Mouse (Mus musculus) intestine, postnatal 0 days (tissue): ENCODE results near the gene Arhgef15. TPM values are rescaled to one million over a fixed set of nuclear protein-coding genes. Genes with fewer than 3 reads are reported as not detected.
A peak's percentile ranks its signal among the peaks of the same experiment; 100 is the strongest.

ENCODE experiments used
- ATAC-seq: fragments of 200-750 bp; cut with Nextera tagmentation; 2 replicates; pipeline ENCODE4 v1.8.0; 2017; ENCODE audit warnings: mild to moderate bottlenecking, moderate TSS enrichment, moderate library complexity
- H3K27ac ChIP-seq: fragments of 300-500 bp; sonication (generic); 2 replicates; pipeline ENCODE4 v1.5.1; 2014; ENCODE audit warnings: mild to moderate bottlenecking, low read depth, low read length, moderate library complexity
- H3K27me3 ChIP-seq: fragments of 300-500 bp; sonication (generic); replicated peaks from 2 replicates; pipeline ENCODE4 v1.6.1; 2014; ENCODE audit warnings: low read length, mixed read lengths; ENCODE audit not compliant: control insufficient read depth, insufficient read depth
- H3K36me3 ChIP-seq: fragments of 300-500 bp; sonication (generic); 2 replicates; pipeline ENCODE4 v1.6.1; 2014; ENCODE audit warnings: mild to moderate bottlenecking, moderate library complexity; ENCODE audit not compliant: control insufficient read depth, insufficient read depth
- H3K4me1 ChIP-seq: fragments of 300-500 bp; sonication (generic); replicated peaks from 2 replicates; pipeline ENCODE4 v1.6.1; 2014; ENCODE audit warnings: antibody characterized with exemption, low read length, mixed read lengths; ENCODE audit not compliant: control insufficient read depth, insufficient read depth
- H3K4me2 ChIP-seq: fragments of 300-500 bp; sonication (generic); replicated peaks from 2 replicates; pipeline ENCODE4 v1.6.1; 2014; ENCODE audit warnings: low read depth, mild to moderate bottlenecking, moderate library complexity
- H3K4me3 ChIP-seq: fragments of 300-500 bp; sonication (generic); 2 replicates; pipeline ENCODE4 v1.5.1; 2014; ENCODE audit warnings: low read depth, low read length
- H3K9ac ChIP-seq: fragments of 300-500 bp; sonication (generic); 2 replicates; pipeline ENCODE4 v1.6.1; 2014; ENCODE audit warnings: mild to moderate bottlenecking, low read depth, low read length
- H3K9me3 ChIP-seq: fragments of 300-500 bp; sonication (generic); 2 replicates; pipeline ENCODE4 v1.6.1; 2016; ENCODE audit warnings: mixed run types; ENCODE audit not compliant: control insufficient read depth
- CTCF ChIP-seq: sonication (generic); IDR thresholded peaks from 2 replicates; pipeline ENCODE4 v1.5.1; 2016; ENCODE audit warnings: low read depth, mild to moderate bottlenecking, control low read depth, antibody characterized with exemption, moderate library complexity
- WGBS: fragments of 180-500 bp; shearing (Covaris S2); extraction: QIAGEN DNeasy Blood & Tissue Kit; methylation state at CpG from one replicate; pipeline ENCODE4 v1.1.7; 2014; 5-methylcytosine and 5-hydroxymethylcytosine counted together
- polyA plus RNA-seq: library from polyadenylated mRNA; unstranded; fragments of >200 nt; fragmentation: Nextera tagmentation; extraction: Ambion mirVana; gene quantifications from 2 replicates; pipeline ENCODE4 v1.2.1, GENCODE M21; 2015

Gene Arhgef15
- polyA plus RNA-seq, 1 experiment from 2014 or later, result 2.6 TPM

DNA sequence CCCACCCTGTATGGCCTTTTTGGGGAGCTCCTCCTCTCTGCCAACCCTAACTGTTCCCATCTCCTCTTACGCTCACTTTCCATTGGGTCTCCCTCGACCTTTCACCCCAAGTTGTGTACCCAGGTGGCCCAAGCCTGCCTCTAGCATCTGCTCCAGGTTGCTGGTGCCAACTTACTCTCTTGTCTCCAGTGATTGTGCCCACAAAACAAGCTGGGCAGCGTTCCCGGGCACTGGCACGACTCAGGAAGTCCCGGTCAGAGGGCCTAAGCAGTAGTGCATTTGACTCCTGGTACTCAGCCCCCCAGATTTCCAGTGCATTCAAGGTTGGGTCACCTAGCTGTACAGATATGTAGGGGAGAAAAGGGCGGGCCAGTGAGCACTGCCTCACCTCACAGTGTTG is 35.8 kb upstream of the Arhgef15 start:
- no peak overlapping the region for H3K9ac ChIP-seq
- H3K4me3 ChIP-seq, result no peak overlapping the region
- WGBS, result 87% methylated on average over 7 of the region's 7 CpGs
- H3K4me1 ChIP-seq, result no peaks in the 10 kb centered on the region
- H3K4me2 ChIP-seq, result no peak overlapping the region
- H3K9me3 ChIP-seq, result no peaks in the 10 kb centered on the region
- no peak for TF ChIP-seq CTCF
- H3K27me3 ChIP-seq, result no peaks in the 10 kb centered on the region
- no peak overlapping the region for H3K27ac ChIP-seq
- ATAC-seq, result no peak
- H3K36me3 ChIP-seq, result peaks cover 81% of the 10 kb centered on the region

- no peak for TF ChIP-seq CTCF
- no peak for ATAC-seq
- H3K4me1 ChIP-seq, result no peaks in the 10 kb centered on the region
- no peak overlapping the region for H3K4me2 ChIP-seq
- H3K27ac ChIP-seq, result no peak overlapping the region
- no peak overlapping the region for H3K4me3 ChIP-seq
- 92% methylated on average over 17 of the region's 17 CpGs for WGBS
- no peaks in the 10 kb centered on the region for H3K27me3 ChIP-seq
- peaks cover 53% of the 10 kb centered on the region for H3K36me3 ChIP-seq
- H3K9me3 ChIP-seq, result no peaks in the 10 kb centered on the region
- H3K9ac ChIP-seq, result no peak overlapping the region
These were observed 31.1 kb upstream of the Arhgef15 start for GRCm38 (mm10) chr11:68988341-68988740.

DNA sequence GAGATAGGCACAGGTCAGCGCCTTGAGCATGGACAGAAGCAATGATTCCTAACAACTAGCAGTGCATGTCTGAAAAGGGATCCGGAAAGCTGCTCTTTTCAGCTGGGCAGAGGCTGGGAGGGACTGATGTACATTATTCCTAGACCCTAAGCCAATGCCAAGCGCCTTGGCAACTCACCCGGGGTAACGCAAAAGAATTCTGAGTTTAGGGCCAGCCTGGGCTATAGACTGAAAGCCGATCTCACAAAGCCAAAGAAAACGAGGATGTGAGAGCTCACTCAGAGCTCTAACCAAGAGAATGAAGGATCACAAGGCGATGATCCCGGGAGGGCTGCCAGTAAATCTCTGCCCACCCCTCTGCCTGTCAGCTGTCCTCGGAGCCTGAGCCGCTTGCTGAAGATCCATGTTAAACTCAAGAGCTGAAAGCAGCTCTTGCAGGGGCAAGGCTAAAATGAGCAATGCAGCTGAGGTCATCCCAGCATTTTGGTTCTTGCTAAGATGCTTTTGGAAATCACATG is 30.1 kb upstream of the Arhgef15 start:
- ATAC-seq, result no peak
- peaks cover 47% of the 10 kb centered on the region for H3K36me3 ChIP-seq
- H3K9me3 ChIP-seq, result no peaks in the 10 kb centered on the region
- no peak overlapping the region for H3K27ac ChIP-seq
- no peak overlapping the region for H3K4me2 ChIP-seq
- no peak overlapping the region for H3K9ac ChIP-seq
- no peaks in the 10 kb centered on the region for H3K4me1 ChIP-seq
- no peaks in the 10 kb centered on the region for H3K27me3 ChIP-seq
- 89% methylated on average over 11 of the region's 11 CpGs for WGBS
- TF ChIP-seq CTCF, result no peak
- no peak overlapping the region for H3K4me3 ChIP-seq

DNA sequence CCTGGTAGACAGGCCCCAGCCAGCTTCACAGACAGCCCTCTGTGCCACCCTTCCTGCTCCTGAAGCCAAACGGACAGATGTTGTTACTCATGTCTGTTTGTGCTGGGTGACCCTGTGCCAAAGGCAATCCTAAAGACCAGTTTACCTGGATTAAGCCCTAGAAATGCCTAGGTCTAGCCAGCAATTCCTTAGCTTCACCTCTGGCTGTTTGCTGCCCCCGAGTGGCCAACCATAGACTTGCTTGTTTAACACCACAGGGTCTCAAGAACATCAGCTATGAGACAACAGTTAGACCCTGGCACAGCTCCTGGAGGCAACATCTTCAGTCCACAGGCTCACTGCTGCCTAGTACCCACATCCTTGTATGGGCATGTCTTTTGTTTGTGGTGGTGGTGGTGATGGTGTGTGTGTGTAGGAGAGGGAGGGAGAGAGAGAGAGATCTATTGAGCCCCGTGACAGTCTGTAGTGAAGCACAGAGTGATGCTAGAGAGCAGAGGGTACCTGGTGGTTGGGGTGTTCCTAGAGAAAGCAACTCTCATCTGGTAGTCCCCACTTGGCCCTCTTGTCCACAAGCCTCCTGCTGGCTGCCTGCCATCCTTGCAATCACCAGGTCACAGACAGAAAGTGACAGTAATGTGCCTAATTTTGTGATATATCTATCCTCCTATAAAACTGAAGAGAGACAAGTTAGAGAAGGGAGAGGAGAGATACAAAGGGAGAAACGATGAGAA is 25.5 kb upstream of the Arhgef15 start:
- no peak overlapping the region for H3K9ac ChIP-seq
- peaks cover 4% of the 10 kb centered on the region for H3K36me3 ChIP-seq
- peak; percentile 94 for TF ChIP-seq CTCF
- H3K4me2 ChIP-seq, result no peak overlapping the region
- H3K27ac ChIP-seq, result no peak overlapping the region
- WGBS, result 27% methylated on average over 4 of the region's 4 CpGs
- ATAC-seq, result peak; percentile 23; the same call in 1 of the 2 replicates
- no peaks in the 10 kb centered on the region for H3K4me1 ChIP-seq
- H3K4me3 ChIP-seq, result no peak overlapping the region
- no peaks in the 10 kb centered on the region for H3K9me3 ChIP-seq
- H3K27me3 ChIP-seq, result no peaks in the 10 kb centered on the region

GRCm38 (mm10) chr11:68980919-68981318 is 23.6 kb upstream of the Arhgef15 start:
- Histone ChIP-seq H3K9ac (no peak overlapping the region), H3K27me3 (no peaks in the 10 kb centered on the region), H3K9me3 (no peaks in the 10 kb centered on the region), H3K27ac (no peak overlapping the region), H3K4me3 (no peak overlapping the region), H3K36me3 (no peaks in the 10 kb centered on the region), H3K4me2 (no peak overlapping the region), H3K4me1 (no peaks in the 10 kb centered on the region)
- ATAC-seq, result 0 out of 2 replicates have a peak, but pooled peaks have one; percentile 39
- TF ChIP-seq CTCF, result no peak
- 38% methylated on average over 3 of the region's 3 CpGs for WGBS

DNA sequence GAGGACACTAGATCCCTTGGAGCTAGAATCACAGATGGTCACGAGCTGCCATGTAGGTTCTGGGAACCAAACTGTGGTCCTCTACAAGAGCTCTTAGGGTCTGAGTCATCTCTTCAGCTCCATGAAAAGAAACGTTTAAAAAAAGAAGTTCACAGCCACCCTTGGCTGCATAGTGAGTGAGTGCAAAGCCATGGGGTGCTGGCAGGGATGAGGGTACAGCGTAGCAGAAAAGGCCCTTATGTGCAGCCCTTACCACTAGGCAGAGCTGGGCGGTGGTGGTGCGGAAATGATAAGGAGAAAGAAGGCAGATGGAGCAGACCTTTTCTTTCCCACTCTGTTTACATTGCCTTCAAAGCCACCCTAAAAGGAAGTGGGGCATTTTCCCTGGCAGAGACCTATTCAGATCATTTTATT is 22.0 kb upstream of the Arhgef15 start:
- no peak overlapping the region for H3K27ac ChIP-seq
- H3K4me2 ChIP-seq, result no peak overlapping the region
- H3K4me3 ChIP-seq, result no peak overlapping the region
- no peaks in the 10 kb centered on the region for H3K27me3 ChIP-seq
- H3K9ac ChIP-seq, result no peak overlapping the region
- no peaks in the 10 kb centered on the region for H3K36me3 ChIP-seq
- no peaks in the 10 kb centered on the region for H3K9me3 ChIP-seq
- TF ChIP-seq CTCF, result no peak
- ATAC-seq, result peak; percentile 34; the same call in 1 of the 2 replicates
- WGBS, result 34% methylated on average over 5 of the region's 5 CpGs
- H3K4me1 ChIP-seq, result 0 out of 2 replicates have a peak, but pooled peaks cover 1% of the 10 kb centered on the region
